Mouse (Mus musculus) intestine, embryonic 14.5 days (tissue): ENCODE results near the gene Ubc. TPM values are rescaled to one million over a fixed set of nuclear protein-coding genes. Genes with fewer than 3 reads are reported as not detected.
"Not testable (repeated sequence)": the region's sequence is repeated elsewhere in the genome, so short reads cannot be mapped to it uniquely, and the experiment has no call there.

Experiments used
- ATAC-seq: fragments of 200-750 bp; cut with Nextera tagmentation; replicated peaks from 2 replicates; pipeline ENCODE4 v1.8.0; 2017; ENCODE audit warnings: low read depth, moderate number of reproducible peaks, moderate TSS enrichment, moderate library complexity; ENCODE audit not compliant: low FRiP score, low TSS enrichment
- DNase-seq: peaks from one replicate; pipeline ENCODE4 v3.0.0-alpha.2; 2018; ENCODE audit warnings: low spot score
- H3K27ac ChIP-seq: fragments of 300-500 bp; sonication (generic); 2 replicates; pipeline ENCODE4 v1.5.1; 2014; ENCODE audit warnings: low read depth, mild to moderate bottlenecking, control low read depth
- H3K27me3 ChIP-seq: fragments of 300-500 bp; sonication (generic); replicated peaks from 2 replicates; pipeline ENCODE4 v1.6.1; 2014; ENCODE audit warnings: low read length, control low read depth; ENCODE audit not compliant: control insufficient read depth, insufficient read depth
- H3K36me3 ChIP-seq: fragments of 300-500 bp; sonication (generic); 2 replicates; pipeline ENCODE4 v1.6.1; 2014; ENCODE audit warnings: low read length, control low read depth; ENCODE audit not compliant: control insufficient read depth, insufficient read depth
- H3K4me1 ChIP-seq: fragments of 300-500 bp; sonication (generic); replicated peaks from 2 replicates; pipeline ENCODE4 v1.6.1; 2014; ENCODE audit warnings: low read length, control low read depth, mixed read lengths; ENCODE audit not compliant: control insufficient read depth, insufficient read depth
- H3K4me2 ChIP-seq: fragments of 300-500 bp; sonication (generic); 2 replicates; pipeline ENCODE4 v1.6.1; 2014; ENCODE audit warnings: low read length
- H3K4me3 ChIP-seq: fragments of 300-500 bp; sonication (generic); 2 replicates; pipeline ENCODE4 v1.5.1; 2014; ENCODE audit warnings: low read depth, low read length, control low read depth, mixed read lengths
- H3K9ac ChIP-seq: fragments of 300-500 bp; sonication (generic); 2 replicates; pipeline ENCODE4 v1.6.1; 2014; ENCODE audit warnings: mild to moderate bottlenecking, low read length
- H3K9me3 ChIP-seq: fragments of 300-500 bp; sonication (generic); 2 replicates; pipeline ENCODE4 v1.6.1; 2016; ENCODE audit warnings: low read length, control low read depth; ENCODE audit not compliant: control insufficient read depth
- WGBS: fragments of 180-500 bp; shearing (Covaris S2); extraction: QIAGEN DNeasy Blood & Tissue Kit; methylation state at CpG from one replicate; pipeline ENCODE4 v1.1.7; 2014; 5-methylcytosine and 5-hydroxymethylcytosine counted together
- polyA plus RNA-seq: library from polyadenylated mRNA; unstranded; fragments of >200 nt; fragmentation: Nextera tagmentation; extraction: Ambion mirVana; gene quantifications from 2 replicates; pipeline ENCODE4 v1.2.1, GENCODE M21; 2014

Ubc gene
- polyA plus RNA-seq, 1 experiment from 2014 or later, result 949 TPM

- 93% methylated on average over 8 of the region's 8 CpGs for WGBS
- Histone ChIP-seq H3K9me3 (no peaks in the 10 kb centered on the region), H3K4me1 (no peaks in the 10 kb centered on the region), H3K4me2 (no peak overlapping the region), H3K27ac (no peak overlapping the region), H3K9ac (no peak overlapping the region), H3K4me3 (no peak overlapping the region), H3K36me3 (peaks cover 83% of the 10 kb centered on the region), H3K27me3 (no peaks in the 10 kb centered on the region)
- DNase-seq (no peak), ATAC-seq (no peak)
Measured at GRCm38 (mm10) chr5:125416183-125416582, 26.2 kb upstream of the Ubc start.

GRCm38 (mm10) chr5:125413763-125414162 lies 23.8 kb upstream of the Ubc start:
- ATAC-seq (no peak), DNase-seq (no peak)
- peaks cover 59% of the 10 kb centered on the region for H3K36me3 ChIP-seq
- H3K9ac ChIP-seq, result no peak overlapping the region
- H3K4me3 ChIP-seq, result no peak overlapping the region
- no peak overlapping the region for H3K27ac ChIP-seq
- H3K4me1 ChIP-seq, result no peaks in the 10 kb centered on the region; the same call in 1 of the 2 replicates
- H3K4me2 ChIP-seq, result no peak overlapping the region
- WGBS, result 88% methylated on average over 4 of the region's 4 CpGs
- no peaks in the 10 kb centered on the region for H3K9me3 ChIP-seq
- no peaks in the 10 kb centered on the region for H3K27me3 ChIP-seq

- not testable (repeated sequence) for ATAC-seq, H3K9me3 ChIP-seq, H3K27me3 ChIP-seq, H3K4me2 ChIP-seq, H3K9ac ChIP-seq, H3K27ac ChIP-seq, H3K4me1 ChIP-seq, DNase-seq, H3K4me3 ChIP-seq
- peaks cover 46% of the 10 kb centered on the region for H3K36me3 ChIP-seq
- 91% methylated on average over 8 of the region's 8 CpGs for WGBS
Measured at GRCm38 (mm10) chr5:125412536-125412935, 22.5 kb upstream of the Ubc start.

- DNase-seq (peak; percentile 80), ATAC-seq (no peak)
- Histone ChIP-seq H3K27ac (no peak overlapping the region), H3K9me3 (no peaks in the 10 kb centered on the region), H3K27me3 (no peaks in the 10 kb centered on the region), H3K9ac (no peak overlapping the region), H3K4me2 (no peak overlapping the region), H3K4me3 (no peak overlapping the region), H3K36me3 (peaks cover 42% of the 10 kb centered on the region), H3K4me1 (peaks cover 5% of the 10 kb centered on the region; the same call in 1 of the 2 replicates)
- WGBS, result 66% methylated on average over 5 of the region's 5 CpGs
Measured at GRCm38 (mm10) chr5:125411972-125412530, 22.0 kb upstream of the Ubc start.

GRCm38 (mm10) chr5:125409348-125410090 lies 19.5 kb upstream of the Ubc start:
- H3K4me3 ChIP-seq, result peak overlapping the region; percentile 42
- no peaks in the 10 kb centered on the region for H3K27me3 ChIP-seq
- H3K4me1 ChIP-seq, result peaks cover 9% of the 10 kb centered on the region
- 0 out of 2 replicates have a peak overlapping the region, but pooled peaks have one; percentile 17 for H3K9ac ChIP-seq
- peak; percentile 87 for DNase-seq
- peaks cover 16% of the 10 kb centered on the region for H3K36me3 ChIP-seq
- H3K27ac ChIP-seq, result peak overlapping the region; percentile 38; the same call in 1 of the 2 replicates
- WGBS, result 8% methylated on average over 20 of the region's 20 CpGs
- H3K4me2 ChIP-seq, result peak overlapping the region; percentile 55
- H3K9me3 ChIP-seq, result no peaks in the 10 kb centered on the region
- peak; percentile 56 for ATAC-seq

- Histone ChIP-seq H3K4me2 (peak overlapping the region; percentile 55), H3K27ac (peak overlapping the region; percentile 38; the same call in 1 of the 2 replicates), H3K36me3 (peaks cover 9% of the 10 kb centered on the region), H3K9me3 (no peaks in the 10 kb centered on the region), H3K9ac (0 out of 2 replicates have a peak overlapping the region, but pooled peaks have one; percentile 17), H3K4me1 (peaks cover 9% of the 10 kb centered on the region), H3K4me3 (peak overlapping the region; percentile 42), H3K27me3 (no peaks in the 10 kb centered on the region)
- ATAC-seq (peak; percentile 57), DNase-seq (peak; percentile 97)
- WGBS, result under 1% methylated on average over 13 of the region's 13 CpGs
Measured at GRCm38 (mm10) chr5:125408842-125409241, 18.8 kb upstream of the Ubc start.

- Histone ChIP-seq H3K27ac (no peak overlapping the region), H3K9me3 (no peaks in the 10 kb centered on the region), H3K27me3 (no peaks in the 10 kb centered on the region), H3K36me3 (peaks cover 2% of the 10 kb centered on the region; the same call in 1 of the 2 replicates), H3K4me3 (peak overlapping the region; percentile 42; the same call in 1 of the 2 replicates), H3K4me2 (peak overlapping the region; percentile 55), H3K9ac (no peak overlapping the region), H3K4me1 (peaks cover 9% of the 10 kb centered on the region)
- WGBS, result 71% methylated on average over 14 of the region's 14 CpGs
- no peak for ATAC-seq
- no peak for DNase-seq
Measured at GRCm38 (mm10) chr5:125407910-125408575, 18.0 kb upstream of the Ubc start.

GRCm38 (mm10) chr5:125407020-125407830 lies 17.2 kb upstream of the Ubc start:
- Histone ChIP-seq H3K4me2 (peak overlapping the region; percentile 65), H3K27ac (peak overlapping the region; percentile 83), H3K36me3 (no peaks in the 10 kb centered on the region), H3K4me1 (peaks cover 9% of the 10 kb centered on the region), H3K9ac (peak overlapping the region; percentile 56; the same call in 1 of the 2 replicates), H3K9me3 (no peaks in the 10 kb centered on the region), H3K4me3 (peak overlapping the region; percentile 87), H3K27me3 (no peaks in the 10 kb centered on the region)
- ATAC-seq, result no peak
- 59% methylated on average over 13 of the region's 13 CpGs for WGBS
- DNase-seq, result no peak
